Mouse (Mus musculus): Measurements from ENCODE around the gene Slc22a6. TPM values are rescaled to one million over a fixed set of nuclear protein-coding genes. Genes with fewer than 3 reads are reported as not detected.

Slc22a6 gene
- total and polyA plus RNA-seq, 2 experiments, result not detected

- Histone ChIP-seq H3K27ac (replicated peaks; ENCODE audit: insufficient read depth, low read depth, low read length) (no peak overlapping the region), H3K27me3 (ENCODE audit: control insufficient read depth, insufficient read depth, low read length) (no peaks in the 10 kb centered on the region), H3K9ac (ENCODE audit: low read depth, low read length) (no peak overlapping the region), H3K36me3 (ENCODE audit: control insufficient read depth, insufficient read depth, low read length) (no peaks in the 10 kb centered on the region), H3K4me1 (ENCODE audit: control insufficient read depth, insufficient read depth, low read length) (peaks cover 3% of the 10 kb centered on the region; the same call in 1 of the 2 replicates), H3K4me3 (ENCODE audit: insufficient read depth, low read depth, low read length) (no peak overlapping the region), H3K79me2 (ENCODE audit: control insufficient read depth, insufficient read depth, low read length) (no peaks in the 10 kb centered on the region)
- no peak for DNase-seq (ENCODE audit: extremely low read depth, low read depth, low spot score)
- no peak for TF ChIP-seq POLR2A (IDR thresholded peaks at IDR 0.05; ENCODE audit: extremely low read depth, insufficient read depth, low read length)
- TF ChIP-seq CTCF (IDR thresholded peaks at IDR 0.05; ENCODE audit: low read depth, low read length), result no peak
- WGBS, result 53% methylated on average over 9 of the region's 9 CpGs
Measured at GRCm38 (mm10) chr19:8673336-8674063, 55.7 kb downstream of the Slc22a6 start.

Other genes with a start within 250 kb of the Slc22a6 start
- gene Slc22a30, start 212.9 kb upstream of the Slc22a6 start, total RNA-seq (2014; rRNA removed), result 235 and 248 TPM in 2 replicates
- 104 and 111 TPM in 2 replicates for gene Slc22a30, start 212.9 kb upstream of the Slc22a6 start, polyA plus RNA-seq (2012; rRNA removed)
- gene Slc22a8, start 26.8 kb upstream of the Slc22a6 start, total RNA-seq (2014; rRNA removed), result not detected in 2 replicates
- 0.02 TPM in 1 of 2 replicates, not detected in the other for gene Slc22a8, start 26.8 kb upstream of the Slc22a6 start, polyA plus RNA-seq (2012; rRNA removed)
- 0.07 and 0.46 TPM in 2 replicates for gene Chrm1, start 45.8 kb downstream of the Slc22a6 start, total RNA-seq (2014; rRNA removed)
- 0.36 and 0.50 TPM in 2 replicates for gene Chrm1, start 45.8 kb downstream of the Slc22a6 start, polyA plus RNA-seq (2012; rRNA removed)
- 30.2 and 37.6 TPM in 2 replicates for gene Slc3a2, start 105.3 kb downstream of the Slc22a6 start, total RNA-seq (2014; rRNA removed)
- gene Slc3a2, start 105.3 kb downstream of the Slc22a6 start, polyA plus RNA-seq (2012; rRNA removed), result 62.9 and 71.6 TPM in 2 replicates
- 12.5 and 16.6 TPM in 2 replicates for gene Wdr74, start 117.8 kb downstream of the Slc22a6 start, total RNA-seq (2014; rRNA removed)
- 23.8 and 28.9 TPM in 2 replicates for gene Wdr74, start 117.8 kb downstream of the Slc22a6 start, polyA plus RNA-seq (2012; rRNA removed)
- gene 1700092M07Rik, start 122.7 kb downstream of the Slc22a6 start, total RNA-seq (2014; rRNA removed), result 0.83 TPM in 1 of 2 replicates, not detected in the other
- not detected in 2 replicates for gene 1700092M07Rik, start 122.7 kb downstream of the Slc22a6 start, polyA plus RNA-seq (2012; rRNA removed)
- 43.5 and 46.8 TPM in 2 replicates for gene Stx5a, start 123.4 kb downstream of the Slc22a6 start, total RNA-seq (2014; rRNA removed)
- gene Stx5a, start 123.4 kb downstream of the Slc22a6 start, polyA plus RNA-seq (2012; rRNA removed), result 42.0 and 62.1 TPM in 2 replicates
- 16.2 and 22.3 TPM in 2 replicates for gene Nxf1, start 139.0 kb downstream of the Slc22a6 start, total RNA-seq (2014; rRNA removed)
- gene Nxf1, start 139.0 kb downstream of the Slc22a6 start, polyA plus RNA-seq (2012; rRNA removed), result 27.3 and 43.1 TPM in 2 replicates
- gene Tmem223, start 153.0 kb downstream of the Slc22a6 start, total RNA-seq (2014; rRNA removed), result 50.3 and 66.9 TPM in 2 replicates
- 93.1 and 122 TPM in 2 replicates for gene Tmem223, start 153.0 kb downstream of the Slc22a6 start, polyA plus RNA-seq (2012; rRNA removed)
- gene Tmem179b, start 156.4 kb downstream of the Slc22a6 start, total RNA-seq (2014; rRNA removed), result 28.4 and 29.8 TPM in 2 replicates
- gene Tmem179b, start 156.4 kb downstream of the Slc22a6 start, polyA plus RNA-seq (2012; rRNA removed), result 68.8 and 85.1 TPM in 2 replicates
- gene Taf6l, start 168.4 kb downstream of the Slc22a6 start, total RNA-seq (2014; rRNA removed), result 4.7 and 5.2 TPM in 2 replicates
- 5.1 and 5.3 TPM in 2 replicates for gene Taf6l, start 168.4 kb downstream of the Slc22a6 start, polyA plus RNA-seq (2012; rRNA removed)
- 25.2 and 26.6 TPM in 2 replicates for gene Polr2g, start 180.5 kb downstream of the Slc22a6 start, total RNA-seq (2014; rRNA removed)
- gene Polr2g, start 180.5 kb downstream of the Slc22a6 start, polyA plus RNA-seq (2012; rRNA removed), result 12.9 and 13.2 TPM in 2 replicates
- 0.20 and 0.37 TPM in 2 replicates for gene Zbtb3, start 184.5 kb downstream of the Slc22a6 start, total RNA-seq (2014; rRNA removed)
- 0.31 and 0.43 TPM in 2 replicates for gene Zbtb3, start 184.5 kb downstream of the Slc22a6 start, polyA plus RNA-seq (2012; rRNA removed)
- 15.6 and 18.5 TPM in 2 replicates for gene Ttc9c, start 201.3 kb downstream of the Slc22a6 start, total RNA-seq (2014; rRNA removed)
- gene Ttc9c, start 201.3 kb downstream of the Slc22a6 start, polyA plus RNA-seq (2012; rRNA removed), result 8.1 and 8.3 TPM in 2 replicates
- 19.5 and 19.6 TPM in 2 replicates for gene Hnrnpul2, start 202.0 kb downstream of the Slc22a6 start, total RNA-seq (2014; rRNA removed)
- 11.2 and 11.6 TPM in 2 replicates for gene Hnrnpul2, start 202.0 kb downstream of the Slc22a6 start, polyA plus RNA-seq (2012; rRNA removed)
- gene AC129217.1, start 211.7 kb downstream of the Slc22a6 start, total RNA-seq (2014; rRNA removed), result 6.1 and 8.2 TPM in 2 replicates
- 1.7 TPM in 1 of 2 replicates, not detected in the other for gene AC129217.1, start 211.7 kb downstream of the Slc22a6 start, polyA plus RNA-seq (2012; rRNA removed)
- gene Bscl2, start 219.4 kb downstream of the Slc22a6 start, total RNA-seq (2014; rRNA removed), result 27.7 and 30.5 TPM in 2 replicates
- 131 and 137 TPM in 2 replicates for gene Bscl2, start 219.4 kb downstream of the Slc22a6 start, polyA plus RNA-seq (2012; rRNA removed)
- not detected in 2 replicates for gene Gng3, start 221.2 kb downstream of the Slc22a6 start, total RNA-seq (2014; rRNA removed)
- 0.05 TPM in 1 of 2 replicates, not detected in the other for gene Gng3, start 221.2 kb downstream of the Slc22a6 start, polyA plus RNA-seq (2012; rRNA removed)
- 0.07 and 0.09 TPM in 2 replicates for gene Lrrn4cl, start 232.7 kb downstream of the Slc22a6 start, total RNA-seq (2014; rRNA removed)
- gene Lrrn4cl, start 232.7 kb downstream of the Slc22a6 start, polyA plus RNA-seq (2012; rRNA removed), result 0.06 and 0.07 TPM in 2 replicates